Mouse (Mus musculus) left cerebral cortex, adult 9 months (tissue): ENCODE data around the gene Skp2.

Source experiments
- DNase-seq, 2 experiments: peaks; one replicate each; pipeline ENCODE4 v3.0.0; 2022; ENCODE audit warnings: low spot score in 2 of 2

The Skp2 gene

DNA sequence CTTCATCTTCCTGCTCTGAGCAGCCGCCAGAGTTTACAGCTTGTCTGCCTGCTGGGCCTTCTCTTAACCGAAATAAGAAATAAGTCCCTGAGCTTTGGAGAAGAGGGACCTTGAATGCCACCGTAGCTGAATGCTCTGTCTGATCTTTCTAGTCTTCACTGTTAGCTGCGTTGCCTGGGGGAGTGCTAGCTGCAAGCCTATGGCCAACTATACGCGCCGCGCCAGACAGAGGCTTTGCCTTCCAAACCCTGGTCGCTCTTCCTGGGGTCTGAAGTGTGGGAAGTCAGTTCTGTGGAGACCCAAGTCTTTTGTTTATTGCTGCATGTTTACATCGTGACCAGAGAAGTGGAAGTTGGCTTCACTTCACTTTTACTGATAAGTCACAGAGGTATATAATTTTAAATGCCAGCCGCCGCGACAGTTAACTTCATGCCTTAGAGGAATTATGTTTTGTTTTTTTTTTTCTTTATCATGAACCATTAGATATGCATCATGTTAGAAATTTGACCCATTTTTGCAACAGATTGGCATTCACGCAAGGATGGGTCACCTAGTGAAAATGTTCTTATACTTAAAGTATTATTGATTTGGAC is 79.5 kb downstream of the Skp2 start:
- DNase-seq = no peak

GRCm38 (mm10) chr15:9074671-9075070 is 80.6 kb downstream of the Skp2 start:
- DNase-seq = no peak

- no peak for DNase-seq
Measured at GRCm38 (mm10) chr15:9074139-9074538, 81.1 kb downstream of the Skp2 start.

DNA sequence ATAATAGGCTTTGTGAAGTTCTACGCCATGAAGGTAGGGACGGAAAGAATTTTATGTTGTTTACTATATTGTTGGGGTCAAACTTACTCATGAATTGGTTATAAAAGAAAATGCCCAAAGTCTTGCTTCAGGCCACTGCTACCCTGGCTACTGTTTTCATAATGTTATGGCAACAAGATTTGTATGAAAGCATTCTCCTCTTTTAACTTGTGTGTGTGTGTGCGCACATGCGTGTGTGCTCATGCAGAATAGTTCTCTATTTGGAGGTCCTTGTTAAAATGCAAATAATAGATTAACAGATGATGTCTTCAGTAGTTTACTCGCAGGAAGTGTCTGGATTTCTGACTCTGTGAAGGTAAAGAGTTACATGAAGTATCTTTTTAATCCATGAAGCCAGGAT is 81.5 kb downstream of the Skp2 start:
- DNase-seq = no peak

DNA sequence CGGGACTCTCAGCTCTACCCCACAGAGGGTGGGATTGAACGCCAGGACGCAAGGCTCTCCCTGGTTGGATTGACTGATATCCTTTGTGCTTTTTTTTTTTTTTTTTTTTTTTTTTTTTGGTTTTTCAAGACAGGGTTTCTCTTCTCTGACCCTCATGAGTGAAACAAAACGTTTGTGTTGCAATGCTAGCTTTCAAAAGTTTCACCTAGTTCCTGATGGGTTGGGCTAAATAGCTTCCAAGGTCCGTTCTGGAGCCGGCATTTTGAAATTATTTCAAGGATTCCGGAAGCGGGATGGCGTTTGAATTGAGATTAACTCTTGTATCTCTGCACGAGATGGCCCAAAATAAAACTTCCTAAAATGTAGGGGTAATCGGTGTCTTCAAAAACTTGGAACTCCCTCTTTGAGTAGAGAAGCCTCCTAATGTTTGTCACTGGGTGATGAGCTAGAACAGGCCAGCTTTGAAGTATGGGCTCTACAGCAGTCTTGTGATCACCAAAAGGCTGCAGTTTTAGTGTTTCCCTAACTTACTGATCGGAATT is 82.1 kb downstream of the Skp2 start:
- DNase-seq = no peak

- DNase-seq = no peak
Measured at GRCm38 (mm10) chr15:9072630-9073029, 82.6 kb downstream of the Skp2 start.

DNA sequence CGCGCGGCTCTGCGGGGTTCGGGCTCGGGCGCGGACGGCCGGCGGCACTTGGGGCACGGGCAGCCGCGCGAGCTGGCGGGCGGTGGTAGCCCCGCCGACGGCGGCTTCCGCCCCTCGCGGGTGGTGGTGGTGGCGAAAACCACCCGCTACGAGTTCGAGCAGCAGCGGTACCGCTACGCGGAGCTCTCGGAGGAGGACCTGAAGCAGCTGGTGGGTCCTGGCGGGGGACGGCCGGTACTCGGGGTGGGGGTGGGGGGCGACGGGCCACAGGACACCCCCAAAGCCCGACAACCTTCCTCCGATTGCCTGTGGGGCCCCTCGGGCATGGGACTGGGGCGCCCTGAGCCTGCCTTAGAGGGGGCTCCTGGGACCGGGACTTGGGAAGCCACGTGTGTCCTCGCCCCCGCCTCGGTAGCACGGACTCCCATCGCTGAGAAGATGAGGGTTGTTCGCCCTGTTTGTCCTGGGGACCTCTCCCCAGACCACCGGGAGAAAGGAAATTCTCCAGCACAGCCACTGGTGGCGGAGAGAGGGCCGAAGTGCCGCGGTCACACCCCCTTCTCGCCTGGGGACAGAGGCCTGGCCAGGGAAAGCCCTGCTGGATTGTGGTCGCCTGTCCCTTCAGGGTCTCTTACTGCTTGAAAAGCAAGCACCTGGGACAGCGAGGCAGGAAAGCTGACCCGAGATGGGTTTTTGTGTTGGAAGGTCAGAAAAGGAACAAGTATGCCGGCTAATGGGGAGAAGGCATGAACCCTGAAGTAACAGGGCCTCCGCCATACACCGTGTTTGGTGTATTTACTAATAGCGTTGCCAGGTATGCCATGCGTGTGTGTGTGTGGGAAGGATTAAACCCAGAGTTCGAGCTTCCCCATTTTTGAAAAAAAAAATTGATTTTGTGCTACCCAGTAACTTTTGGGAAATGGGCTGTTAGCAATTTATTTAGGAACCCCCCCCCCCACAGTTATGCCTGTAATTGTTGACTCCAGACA is 83.4 kb downstream of the Skp2 start:
- DNase-seq = no peak

DNA sequence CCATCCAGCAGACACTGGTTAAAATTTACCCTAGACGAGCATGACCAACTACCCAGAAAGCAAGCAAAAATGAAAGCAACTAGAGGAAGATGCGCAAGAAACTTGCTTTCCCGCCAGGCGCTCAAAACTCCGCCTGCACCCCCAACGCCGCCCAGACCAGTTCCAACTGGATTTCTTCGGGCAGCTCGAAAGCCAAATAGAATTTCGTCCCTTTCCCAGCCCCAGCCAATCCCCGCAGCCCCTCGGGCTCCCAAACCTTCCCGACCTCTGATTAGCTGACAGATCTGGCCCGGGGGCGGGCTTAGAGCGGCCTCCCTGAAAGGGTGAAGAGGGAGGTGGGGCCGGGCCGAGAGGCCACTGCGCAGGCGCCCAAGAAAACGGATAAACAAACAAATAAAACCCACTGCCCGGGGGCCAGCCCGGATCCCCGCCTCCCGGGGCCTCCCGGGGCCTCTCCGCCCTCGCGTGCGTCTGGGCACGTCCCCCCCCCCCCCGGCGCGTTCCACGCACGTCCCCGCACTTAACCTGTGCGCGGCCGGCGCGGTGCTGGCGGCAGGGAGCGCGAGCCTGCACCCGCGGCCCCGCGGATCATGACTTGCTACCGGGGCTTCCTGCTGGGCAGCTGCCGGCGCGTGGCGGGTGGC is 84.2 kb downstream of the Skp2 start, which contains the start of gene Nadk2:
TSS of gene Nadk2 (plus strand) at position 349 of the 644 bp plus-strand sequence.
- peak; percentile 96 to 98 for DNase-seq

DNA sequence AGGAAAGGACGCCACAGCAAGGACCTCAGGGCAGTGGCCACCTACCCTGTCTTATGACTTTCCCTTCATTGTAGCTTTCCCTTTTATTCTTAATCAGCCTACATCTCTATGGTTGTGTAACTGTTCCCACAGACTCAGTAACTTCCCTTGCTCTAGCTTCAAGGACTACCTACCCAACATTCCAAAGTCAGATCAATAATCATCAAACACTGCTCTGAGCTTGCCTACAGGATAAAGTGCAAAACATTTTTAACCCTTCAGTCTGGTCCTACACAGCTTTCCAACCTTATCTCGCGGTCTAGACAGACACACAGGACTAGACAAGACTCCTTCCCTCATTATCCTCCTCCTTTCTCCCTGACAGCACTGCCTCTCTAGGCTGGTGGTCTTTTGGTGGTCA is 84.9 kb downstream of the Skp2 start:
- no peak for DNase-seq

DNA sequence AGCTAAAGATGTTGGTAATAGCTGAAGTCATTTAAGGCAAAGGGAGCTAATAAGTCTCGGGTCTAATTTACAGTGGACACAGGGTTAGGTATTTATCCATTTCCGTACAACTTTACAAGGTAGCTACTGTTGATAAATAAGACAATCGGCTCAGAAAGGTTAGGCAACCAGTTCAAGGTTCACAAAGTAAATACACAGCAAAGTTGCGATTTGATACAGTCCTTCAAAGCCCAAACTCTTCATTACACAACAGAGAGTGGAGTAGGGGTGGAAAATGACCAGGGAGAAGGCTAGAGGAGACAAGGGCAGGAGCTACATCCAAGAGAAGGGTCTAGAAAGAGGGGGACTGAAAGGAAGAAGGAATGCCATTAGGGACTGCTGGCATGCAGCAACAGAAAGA is 86.3 kb downstream of the Skp2 start:
- no peak for DNase-seq
